Mouse (Mus musculus): Measurements from ENCODE around the gene Zfp420.
A peak's percentile ranks its signal among the peaks of the same experiment; 100 is the strongest.

The Zfp420 gene

DNA sequence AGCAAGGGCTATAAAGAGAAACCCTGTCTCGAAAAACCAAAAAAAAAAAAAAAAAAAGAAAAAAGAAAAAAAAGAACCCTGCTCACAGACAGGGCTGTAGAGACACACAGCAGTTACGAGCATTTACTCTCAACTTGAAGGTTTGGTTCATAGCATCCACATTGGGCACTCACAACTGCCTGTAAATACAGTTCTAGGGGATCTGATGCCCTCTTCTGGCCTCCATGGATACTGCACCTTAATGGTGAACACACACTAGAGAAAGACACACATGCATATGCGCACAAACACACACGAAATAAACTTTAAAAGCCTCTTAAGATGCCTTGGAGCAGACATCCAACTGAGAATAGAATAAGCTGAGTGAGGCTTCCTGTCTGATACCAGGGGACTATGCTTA, 38.6 kb downstream of the Zfp420 start:
- no peak for DNase-seq (ENCODE audit: low spot score in 2 of 2)

DNA sequence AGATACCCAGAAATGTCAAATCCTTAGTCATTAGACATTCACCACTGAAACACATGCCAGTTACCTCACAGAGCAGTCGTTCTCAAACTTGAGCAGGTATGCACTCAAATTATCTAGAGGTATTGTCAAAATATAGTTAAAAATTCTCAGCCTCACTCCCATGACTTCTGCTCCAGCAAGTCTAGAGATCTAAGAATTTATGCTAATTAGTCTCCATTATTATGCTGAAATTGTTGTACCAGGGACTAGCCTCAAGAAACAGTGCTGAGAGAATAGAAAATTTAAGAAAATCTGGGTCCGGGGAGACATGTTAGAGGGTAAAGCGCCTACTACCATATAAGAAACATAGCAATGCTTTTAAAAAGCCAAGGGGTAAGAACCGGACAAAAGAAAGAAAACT, 44.3 kb downstream of the Zfp420 start:
- no peak for DNase-seq (ENCODE audit: low spot score in 2 of 2)

DNA sequence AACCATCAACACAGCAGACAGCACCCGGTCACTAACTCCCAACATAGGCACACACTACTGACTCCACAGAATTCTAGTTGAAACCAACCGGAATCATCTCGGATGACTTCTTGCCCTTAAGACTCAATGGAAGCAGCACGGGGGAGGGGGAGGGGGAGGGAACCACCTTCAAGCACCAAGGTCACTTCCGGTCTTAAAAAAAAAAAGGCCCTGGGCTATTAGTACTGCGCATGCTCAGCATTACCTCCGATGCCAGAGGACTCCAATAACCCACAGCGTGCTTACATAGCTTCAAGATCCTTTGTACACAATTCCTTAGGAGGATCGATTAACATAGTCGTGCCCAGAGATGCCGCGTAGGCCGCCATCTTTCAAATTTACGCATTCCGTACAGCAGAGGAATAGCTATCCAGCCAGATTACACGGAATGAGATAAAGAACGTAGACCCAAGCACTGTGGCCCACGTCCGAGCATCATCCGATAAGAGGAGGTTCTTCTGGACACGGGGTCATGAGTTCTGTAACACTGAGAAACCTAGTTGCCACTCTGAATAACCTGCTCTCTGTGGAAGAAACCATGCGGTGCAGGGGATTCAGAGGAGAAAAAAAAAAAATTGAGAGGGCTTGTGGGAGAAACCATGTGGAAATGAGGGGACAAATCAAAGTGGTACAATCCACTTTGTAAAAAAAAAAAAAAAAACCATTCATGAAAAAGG, 46.3 kb downstream of the Zfp420 start, which contains the start of gene Zfp27:
Gene Zfp27, minus strand, starts transcription at position 607 of the 716 bp plus-strand sequence.
- peak; percentile 55 to 66 for DNase-seq (ENCODE audit: low spot score in 2 of 2)

DNA sequence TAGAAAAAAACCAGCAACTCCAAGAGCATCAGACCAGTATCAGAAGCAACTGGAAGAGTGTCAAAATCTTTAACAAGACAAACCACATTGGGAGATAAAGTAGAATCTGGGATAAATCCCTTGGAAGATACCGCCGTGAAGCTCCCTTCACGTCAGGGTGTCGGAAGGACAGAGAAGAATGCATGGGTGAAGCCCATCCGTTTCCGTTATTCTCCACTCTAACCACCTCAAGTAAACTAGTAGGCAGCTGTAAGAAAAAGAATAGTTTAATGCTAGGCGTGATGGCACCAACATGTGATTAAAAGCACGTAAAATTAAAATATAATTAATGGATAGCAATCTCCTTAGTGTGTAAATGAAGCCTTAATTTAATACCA, 46.9 kb downstream of the Zfp420 start:
- DNase-seq (ENCODE audit: low spot score in 2 of 2): no peak

DNA sequence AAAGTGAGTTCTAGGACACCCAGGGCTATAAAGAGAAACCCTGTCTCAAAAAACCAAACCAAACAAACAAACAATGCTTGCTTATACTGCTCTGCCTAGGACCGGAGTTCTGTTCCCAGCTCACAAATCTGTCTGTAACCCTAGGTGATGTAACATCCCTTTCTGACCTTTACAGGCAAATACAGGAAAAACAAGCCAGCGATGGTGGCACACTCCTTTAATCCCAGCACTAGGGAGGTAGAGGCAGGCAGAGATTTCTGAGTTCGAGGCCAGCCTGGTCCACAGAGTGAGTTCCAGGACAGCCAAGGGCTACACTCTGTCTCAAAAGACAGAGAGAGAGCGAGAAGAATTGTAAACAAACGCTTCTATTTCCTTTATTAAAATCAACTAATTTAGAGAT, 47.4 kb downstream of the Zfp420 start:
- no peak for DNase-seq (ENCODE audit: low spot score in 2 of 2)

DNA sequence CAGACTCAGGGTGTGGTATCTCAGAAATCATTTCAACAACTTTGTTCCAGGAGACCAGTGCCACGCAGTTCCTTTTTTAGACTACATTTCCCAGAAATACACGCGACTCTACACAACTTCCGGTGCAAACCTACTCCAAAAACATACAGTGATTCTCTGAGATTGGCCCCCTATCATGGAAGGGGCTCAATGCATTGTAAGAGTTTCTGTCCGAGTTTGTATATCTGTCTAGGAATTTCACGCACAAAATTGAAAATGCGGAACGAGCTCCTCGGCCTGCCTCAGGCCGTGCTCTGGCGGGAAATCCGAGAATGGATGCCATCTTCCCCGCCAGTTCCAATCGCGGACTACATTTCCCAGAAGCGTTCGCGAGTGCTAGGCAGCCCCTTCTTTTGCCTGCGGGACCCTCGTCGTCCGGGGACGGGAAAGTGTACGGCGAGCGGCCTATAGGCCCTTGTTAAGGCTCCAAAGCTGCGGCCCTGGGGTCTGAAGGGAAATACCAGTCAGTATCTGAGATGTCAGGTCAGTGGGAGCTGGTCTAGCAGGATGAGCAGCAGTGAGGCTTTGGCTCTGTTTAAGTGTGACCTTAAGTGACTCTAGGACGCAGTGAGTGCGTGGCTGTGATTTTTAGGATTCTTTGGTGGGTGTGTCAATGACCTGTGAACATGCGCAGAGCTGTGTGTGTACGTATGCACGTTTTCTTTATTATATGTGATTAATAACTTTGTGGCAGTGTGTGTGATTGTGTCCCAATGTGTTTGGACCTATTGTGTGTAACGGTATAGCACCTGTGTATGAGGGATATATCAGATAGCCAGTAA, 48.6 kb downstream of the Zfp420 start, which contains the start of gene Zfp383:
Gene Zfp383, plus strand, starts transcription at position 94 of the 821 bp plus-strand sequence.
- peak; percentile 68 to 78 for DNase-seq (ENCODE audit: low spot score in 2 of 2)

DNA sequence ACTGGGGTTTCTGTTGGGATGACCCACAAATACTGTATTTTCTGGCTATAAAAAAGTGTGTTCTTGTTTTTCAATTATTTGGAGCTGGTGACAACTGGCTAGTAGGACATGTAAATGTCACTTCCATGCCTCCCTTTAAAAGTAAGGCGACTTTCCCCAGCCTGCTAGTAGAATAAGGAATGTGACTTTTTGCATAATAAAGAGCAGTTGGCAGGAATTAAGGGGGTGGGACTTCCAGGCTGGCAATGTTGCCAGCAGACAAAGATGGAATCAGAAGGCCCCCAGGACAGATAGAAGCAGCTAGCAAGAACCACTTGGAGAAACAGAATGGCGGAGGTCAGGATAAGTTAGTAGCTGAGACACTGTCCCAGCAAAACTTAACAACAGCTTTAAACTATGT, 50.5 kb downstream of the Zfp420 start:
- DNase-seq (ENCODE audit: low spot score in 2 of 2): no peak

DNA sequence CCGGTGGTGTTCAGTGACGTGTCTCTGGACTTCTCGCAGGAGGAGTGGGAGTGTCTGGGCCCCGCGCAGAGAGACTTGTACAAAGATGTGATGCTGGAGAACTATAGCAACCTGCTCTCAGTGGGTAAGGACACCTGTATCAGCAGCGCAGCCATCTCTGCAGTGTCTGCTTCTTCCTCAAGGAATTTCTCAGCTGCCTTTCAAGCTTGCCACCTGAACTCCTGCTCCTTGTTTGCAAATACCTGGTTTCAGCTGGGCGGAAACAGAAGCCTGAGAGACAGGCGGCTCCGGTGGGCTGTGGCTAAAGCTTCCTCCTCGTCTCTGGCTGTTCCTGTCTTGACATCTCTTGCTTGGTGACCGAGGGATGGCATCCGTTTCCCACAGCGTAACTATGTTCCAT, 52.4 kb downstream of the Zfp420 start:
- no peak for DNase-seq (ENCODE audit: low spot score in 2 of 2)

DNA sequence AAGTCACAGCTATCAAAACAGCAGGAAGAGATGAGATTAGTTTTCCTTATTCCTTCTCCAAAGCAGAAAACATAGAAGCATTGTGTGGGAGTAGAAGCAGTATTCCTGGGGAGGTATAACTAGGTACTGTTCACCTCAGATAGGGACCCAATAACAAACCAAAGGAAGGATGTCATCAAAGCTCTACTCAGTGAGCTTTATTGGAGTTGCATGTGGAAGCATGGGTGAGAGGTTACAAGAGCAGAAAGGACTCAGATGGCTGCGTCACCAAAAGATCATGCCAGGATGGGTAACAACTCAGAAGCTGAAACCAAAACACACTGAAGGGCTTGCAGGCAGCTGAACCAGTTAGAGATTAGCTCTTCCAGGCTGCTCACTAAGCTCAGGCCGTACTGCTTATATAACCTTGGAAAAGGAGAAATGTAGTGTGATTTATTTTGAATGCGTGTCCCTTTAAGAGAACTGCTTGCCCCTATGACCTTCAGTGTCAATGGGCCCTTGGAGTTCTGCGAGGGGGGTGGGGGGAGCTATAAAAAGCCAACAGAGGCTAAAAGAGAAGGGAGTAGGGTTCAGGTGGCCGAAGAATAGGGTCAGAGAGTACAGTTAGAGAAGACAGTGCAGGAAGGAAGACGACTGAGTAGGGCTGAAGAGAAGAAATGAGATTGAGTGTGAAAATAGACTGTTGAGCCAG, 57.7 kb downstream of the Zfp420 start:
- no peak for DNase-seq (ENCODE audit: low spot score in 2 of 2)

DNA sequence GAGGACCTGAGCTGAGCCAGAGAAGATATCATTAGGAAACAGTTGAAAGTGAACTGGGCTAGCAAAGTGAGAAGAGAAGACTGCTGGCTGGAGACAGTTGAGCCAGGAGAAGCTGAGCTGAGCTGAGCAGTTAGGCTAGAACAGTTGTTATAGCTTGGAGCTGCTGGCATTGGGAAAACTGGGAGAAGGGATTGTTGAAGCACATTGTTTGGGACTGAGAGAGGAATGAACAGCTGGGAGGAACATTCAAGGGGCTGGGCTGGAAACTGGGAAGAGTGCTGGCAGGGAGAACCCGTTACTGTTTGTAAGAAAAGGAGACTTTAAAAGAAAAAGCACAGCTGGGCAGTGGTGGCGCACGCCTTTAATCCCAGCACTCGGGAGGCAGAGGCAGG, 58.3 kb downstream of the Zfp420 start:
- no peak for DNase-seq (ENCODE audit: low spot score in 2 of 2)

DNA sequence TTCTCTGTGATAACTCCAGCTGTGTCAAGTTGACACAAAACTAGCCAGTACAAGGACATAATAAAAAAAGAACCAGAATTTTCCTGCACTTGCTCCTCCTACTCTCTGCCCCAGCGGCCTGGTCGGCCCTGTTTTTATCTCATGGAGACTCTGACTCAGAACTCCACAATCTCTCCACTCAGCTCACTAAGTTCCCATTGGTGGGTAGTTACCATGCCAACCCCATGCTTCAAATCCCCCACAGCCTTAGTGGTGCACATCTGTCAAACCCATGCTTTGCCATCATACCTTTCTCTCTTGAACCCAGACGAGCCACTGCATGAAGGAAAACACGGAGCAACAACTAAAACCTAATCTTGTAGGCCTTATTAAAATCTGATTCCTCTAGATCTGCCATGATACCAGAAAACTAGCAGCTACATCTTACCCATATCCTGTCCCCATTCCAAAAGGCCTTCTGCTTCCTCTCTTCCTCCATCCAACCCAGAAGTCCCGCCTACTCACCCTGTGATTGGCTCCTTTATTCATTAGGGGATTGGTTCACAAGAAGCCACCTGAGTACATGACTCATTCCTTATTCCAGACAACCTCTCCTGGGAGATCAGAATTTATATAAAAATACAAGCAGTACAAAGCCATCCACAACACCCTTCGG, 61.8 kb downstream of the Zfp420 start:
- no peak for DNase-seq (ENCODE audit: low spot score in 2 of 2)

DNA sequence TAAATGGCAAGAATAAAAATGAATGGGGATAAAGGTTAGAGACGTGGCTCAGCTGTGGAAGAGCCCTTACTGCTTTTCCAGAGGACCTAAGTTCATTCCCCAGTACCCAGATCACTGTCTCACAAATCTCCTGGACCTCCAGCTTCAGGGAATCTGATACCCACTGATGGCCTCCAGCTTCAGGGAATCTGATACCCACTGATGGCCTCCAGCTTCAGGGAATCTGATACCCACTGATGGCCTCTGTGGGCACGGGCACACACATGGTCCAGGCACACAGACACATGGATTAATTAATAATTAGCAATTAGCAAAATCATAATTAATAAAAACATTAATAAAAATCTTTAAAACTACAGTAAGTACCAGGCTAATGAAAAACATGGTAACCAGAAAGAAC, 63.0 kb downstream of the Zfp420 start:
- DNase-seq (ENCODE audit: low spot score in 2 of 2): no peak

All from frontal cortex, postnatal 14 days (tissue).